Mouse (Mus musculus) Muller cell, postnatal 12 days (primary cell): ENCODE results near the gene Sytl3.

Experiments used
- DNase-seq: peaks from one replicate; pipeline ENCODE4 v3.0.0-alpha.2; 2015; ENCODE audit errors: inconsistent ontology term

Sytl3 gene

GRCm38 (mm10) chr17:6736306-6737272, 77.7 kb downstream of the Sytl3 start:
- peak; percentile 83 for DNase-seq

DNA sequence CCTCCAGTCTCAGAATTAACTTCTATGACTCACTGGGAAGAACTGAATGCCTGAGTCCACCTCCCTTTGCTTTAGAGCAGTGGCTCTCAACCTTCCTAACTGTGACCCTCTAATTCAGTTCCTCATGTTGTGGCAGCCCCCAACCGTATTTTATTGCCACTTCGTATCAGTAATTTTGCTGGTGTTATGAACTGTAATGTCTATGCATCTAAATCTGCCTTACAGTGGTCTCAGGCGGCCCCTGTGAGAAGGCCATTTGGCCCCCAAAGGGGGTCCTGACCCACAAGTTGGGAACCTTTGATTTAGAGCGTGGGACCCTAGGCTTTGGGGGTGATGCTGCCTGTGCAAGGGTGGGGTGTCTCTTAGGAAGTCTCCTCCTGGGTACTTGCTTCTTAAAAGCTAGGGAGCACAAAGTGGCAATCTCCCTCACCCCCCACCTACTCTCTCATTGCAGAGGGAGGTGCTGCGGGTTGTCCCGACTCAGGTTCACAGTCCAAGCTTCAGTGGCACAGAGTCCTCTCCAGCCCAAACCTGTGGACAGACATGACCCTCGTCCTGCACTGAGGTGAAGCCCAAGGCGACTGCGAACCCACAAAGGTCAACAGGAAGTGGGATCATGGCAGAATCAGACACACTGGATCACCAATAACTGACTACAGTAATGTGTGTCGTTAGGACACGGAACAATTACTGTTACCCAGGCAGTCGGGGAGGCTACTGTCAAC, 78.5 kb downstream of the Sytl3 start:
- DNase-seq = no peak

- no peak for DNase-seq
Measured at GRCm38 (mm10) chr17:6738836-6739235, 79.9 kb downstream of the Sytl3 start.

GRCm38 (mm10) chr17:6739266-6739665, 80.4 kb downstream of the Sytl3 start:
- no peak for DNase-seq

DNA sequence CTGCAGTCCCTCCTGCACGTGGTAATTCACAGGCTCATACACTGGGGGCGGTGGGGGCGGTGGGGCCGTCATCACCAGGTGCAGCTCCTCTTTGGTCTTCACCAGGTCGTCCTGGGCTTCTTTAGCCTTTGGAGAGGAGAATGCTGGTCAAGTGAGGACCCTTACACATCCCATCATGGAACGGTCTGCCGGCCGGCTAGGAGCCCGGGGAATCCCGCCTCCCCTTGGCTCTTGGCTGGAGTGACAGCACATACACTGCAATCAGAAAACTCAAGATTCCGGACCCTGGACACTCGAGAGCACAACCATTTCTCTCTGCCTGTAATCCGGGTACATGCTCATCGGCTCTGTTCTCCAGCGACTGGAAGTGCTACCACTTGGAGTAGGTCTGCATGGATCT, 80.9 kb downstream of the Sytl3 start:
- DNase-seq = no peak

DNA sequence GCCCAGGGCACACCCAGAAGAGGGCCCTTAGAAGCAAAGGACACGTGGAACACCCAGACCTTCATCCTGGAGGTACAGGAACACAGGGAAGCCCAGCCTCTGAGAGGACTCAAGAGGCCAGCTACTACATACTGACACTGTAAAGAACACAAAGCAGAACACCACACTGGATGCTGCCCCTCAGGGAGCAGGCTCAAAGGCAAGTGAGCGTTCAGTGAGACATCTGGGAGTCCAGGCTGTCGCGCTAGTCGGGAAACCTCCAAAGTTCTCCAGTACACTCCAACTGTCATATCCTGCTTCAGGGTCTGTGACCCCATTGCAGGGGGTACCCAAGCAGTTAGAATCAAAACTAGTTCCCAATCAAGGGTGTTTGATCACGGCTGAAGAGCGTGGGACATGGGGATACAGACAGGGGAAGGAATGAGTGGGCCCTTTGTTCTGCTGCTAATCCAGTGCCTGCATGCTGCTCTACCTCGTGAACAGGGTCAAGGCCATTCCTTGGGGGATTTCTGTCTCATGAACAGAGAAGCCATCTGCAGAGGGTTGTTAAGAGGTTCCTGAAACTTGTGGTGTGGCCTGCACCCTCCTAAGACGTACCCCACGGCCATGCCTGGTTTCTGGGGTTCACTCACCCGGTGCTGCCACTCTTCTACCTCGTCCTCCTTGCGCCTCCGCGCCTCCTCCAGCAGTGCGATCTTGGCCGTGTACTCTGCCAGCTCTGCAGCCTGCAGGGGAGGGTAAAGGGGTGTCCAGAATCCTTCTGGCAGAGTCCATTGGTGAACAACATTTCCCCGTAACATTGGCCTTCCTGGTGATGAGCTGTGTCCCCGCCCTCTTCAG, 81.7 kb downstream of the Sytl3 start:
- no peak for DNase-seq

DNA sequence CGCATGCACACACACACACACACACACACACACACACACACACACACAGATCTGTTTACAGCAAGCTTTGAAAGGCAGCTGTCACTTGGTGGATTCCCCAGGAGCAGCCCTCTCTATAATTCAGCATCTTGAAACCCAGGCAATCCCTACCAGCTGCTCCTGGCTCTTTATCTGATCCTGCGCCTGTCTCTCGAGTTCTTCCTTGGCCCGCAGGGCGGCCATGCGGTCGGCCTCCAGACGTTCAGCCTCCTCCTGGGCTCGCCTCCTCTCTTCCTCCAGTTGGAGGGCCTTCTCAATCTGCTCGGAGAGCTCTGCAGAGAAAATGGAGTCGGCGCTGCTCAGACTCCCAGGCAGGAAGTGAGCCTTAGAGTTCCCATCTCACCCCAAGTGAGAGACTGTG, 82.4 kb downstream of the Sytl3 start:
- DNase-seq = no peak

DNA sequence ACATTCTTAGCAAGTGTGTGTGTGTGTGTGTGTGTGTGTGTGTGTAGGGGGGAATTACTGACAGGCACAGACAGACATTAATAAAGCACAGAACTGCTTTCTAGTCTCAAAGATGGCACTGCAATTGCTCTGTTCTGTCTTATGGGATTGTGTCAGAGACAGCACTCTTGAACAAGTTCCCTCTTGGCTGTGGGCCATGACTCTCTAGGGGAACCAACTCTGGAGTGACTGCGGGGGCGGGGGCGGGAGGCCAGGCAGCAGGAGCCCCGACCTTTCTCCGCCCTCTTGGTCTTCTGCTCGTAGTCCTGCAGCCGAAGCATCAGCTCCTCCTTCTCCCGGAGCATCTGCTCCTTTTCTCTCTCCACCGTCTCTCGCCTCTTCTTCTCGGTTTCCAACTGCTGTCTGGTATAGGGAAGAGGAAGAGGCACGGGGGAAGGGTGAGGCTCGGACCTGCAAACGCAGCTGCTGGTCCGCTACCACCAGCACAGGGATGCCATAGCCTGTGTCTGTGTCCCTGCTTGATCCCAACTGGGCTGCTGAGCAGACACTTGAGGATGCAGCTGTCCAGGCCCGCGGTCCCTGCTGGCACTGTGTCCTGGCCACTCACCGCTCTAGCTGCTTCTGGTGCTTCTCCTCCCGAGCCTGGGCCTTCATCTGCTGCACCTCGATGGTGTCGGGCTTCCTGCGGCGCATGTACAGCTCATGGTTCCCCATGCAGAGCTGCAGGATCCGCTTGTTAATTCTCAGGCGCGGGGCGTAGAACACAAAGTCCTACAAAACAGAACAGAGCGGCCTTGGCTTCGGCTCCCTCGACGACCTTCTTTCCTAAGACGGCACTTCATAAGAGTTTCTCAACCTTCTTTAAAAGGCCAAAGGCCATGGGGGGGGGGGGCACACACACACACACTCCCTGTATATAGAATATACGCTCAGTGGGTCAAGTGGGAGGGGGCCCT, 83.5 kb downstream of the Sytl3 start:
- DNase-seq = peak; percentile 78

GRCm38 (mm10) chr17:6743039-6743575, 84.2 kb downstream of the Sytl3 start:
- no peak for DNase-seq

DNA sequence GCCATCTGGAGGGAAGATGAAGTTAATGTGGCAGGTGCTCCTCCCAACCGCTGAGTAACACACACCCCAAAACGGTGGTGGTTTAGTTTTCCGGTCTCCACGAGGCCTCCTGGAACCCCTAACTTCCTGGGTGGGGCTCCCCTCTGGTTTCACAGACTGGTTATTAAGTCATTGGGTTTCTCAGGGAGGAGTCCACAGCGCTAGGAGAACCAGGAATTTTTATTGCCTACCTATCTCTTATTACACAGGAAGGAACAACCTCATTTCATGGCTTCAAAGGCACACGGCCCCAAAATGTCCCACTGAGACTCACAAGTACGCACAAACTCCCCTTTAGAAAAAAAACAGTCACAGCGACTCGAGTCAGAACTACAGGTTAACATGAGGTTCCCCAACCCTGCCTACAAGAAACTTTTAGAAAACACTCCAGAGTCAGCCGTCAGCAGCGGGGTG, 84.9 kb downstream of the Sytl3 start:
- DNase-seq = no peak

- DNase-seq = no peak
Measured at GRCm38 (mm10) chr17:6744366-6744765, 85.5 kb downstream of the Sytl3 start.

DNA sequence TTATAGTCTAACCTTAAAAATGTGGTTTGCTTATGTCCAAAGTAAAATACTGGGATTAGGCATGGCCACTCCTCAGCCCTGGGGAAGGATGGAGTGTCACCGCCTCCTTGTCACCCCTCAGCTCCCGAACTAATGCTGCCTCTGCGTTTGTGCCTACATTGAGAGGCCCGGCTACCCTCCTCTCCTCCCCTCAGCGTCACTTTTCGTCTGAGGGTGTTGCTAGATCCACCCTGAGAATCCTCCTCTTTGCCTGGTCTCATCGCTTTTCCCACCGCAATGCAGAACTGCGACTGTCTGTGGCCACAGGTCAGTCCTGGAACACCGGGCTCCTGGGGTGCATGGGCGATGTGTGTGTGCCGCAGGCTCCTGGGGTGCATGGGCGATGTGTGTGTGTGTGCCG, 86.0 kb downstream of the Sytl3 start:
- no peak for DNase-seq

DNA sequence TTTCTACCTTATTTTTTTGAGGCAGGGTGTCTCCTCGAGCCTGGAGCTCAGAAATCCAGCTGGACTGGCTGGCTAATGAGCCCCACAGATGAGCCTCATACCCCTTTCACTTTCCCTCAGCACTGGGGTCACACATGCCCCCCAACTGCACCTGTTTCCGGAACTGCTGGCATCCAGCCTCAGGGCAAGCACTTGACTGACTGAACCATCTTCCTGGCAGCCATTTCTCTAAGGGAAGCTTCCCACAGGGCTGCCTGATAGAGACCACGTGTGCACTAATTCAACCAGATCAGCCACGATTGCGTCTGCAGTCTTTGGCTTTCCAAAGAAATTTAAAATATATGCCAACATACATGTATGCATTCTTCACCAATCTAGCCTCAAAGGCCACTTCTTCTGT, 86.6 kb downstream of the Sytl3 start:
- no peak for DNase-seq

DNA sequence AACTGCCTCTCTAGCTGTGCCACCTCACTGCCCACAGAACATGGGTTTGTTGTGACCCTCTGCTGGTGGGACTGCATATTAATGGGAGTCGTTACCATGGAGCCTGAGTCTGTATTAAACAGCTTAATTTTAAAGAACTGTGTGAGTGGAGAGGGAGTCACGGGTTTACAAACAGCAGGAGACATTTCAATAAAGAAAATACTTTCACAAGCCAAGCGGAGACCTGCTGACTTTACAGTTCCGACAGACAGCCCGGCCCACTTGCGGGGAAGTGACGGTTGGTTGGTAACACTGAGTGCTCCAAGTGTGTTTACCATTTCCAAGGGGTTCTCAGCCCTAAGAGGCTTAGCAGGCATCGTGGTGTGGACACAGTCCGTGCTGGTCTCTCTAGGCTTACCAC, 87.1 kb downstream of the Sytl3 start:
- DNase-seq = peak; percentile 48

DNA sequence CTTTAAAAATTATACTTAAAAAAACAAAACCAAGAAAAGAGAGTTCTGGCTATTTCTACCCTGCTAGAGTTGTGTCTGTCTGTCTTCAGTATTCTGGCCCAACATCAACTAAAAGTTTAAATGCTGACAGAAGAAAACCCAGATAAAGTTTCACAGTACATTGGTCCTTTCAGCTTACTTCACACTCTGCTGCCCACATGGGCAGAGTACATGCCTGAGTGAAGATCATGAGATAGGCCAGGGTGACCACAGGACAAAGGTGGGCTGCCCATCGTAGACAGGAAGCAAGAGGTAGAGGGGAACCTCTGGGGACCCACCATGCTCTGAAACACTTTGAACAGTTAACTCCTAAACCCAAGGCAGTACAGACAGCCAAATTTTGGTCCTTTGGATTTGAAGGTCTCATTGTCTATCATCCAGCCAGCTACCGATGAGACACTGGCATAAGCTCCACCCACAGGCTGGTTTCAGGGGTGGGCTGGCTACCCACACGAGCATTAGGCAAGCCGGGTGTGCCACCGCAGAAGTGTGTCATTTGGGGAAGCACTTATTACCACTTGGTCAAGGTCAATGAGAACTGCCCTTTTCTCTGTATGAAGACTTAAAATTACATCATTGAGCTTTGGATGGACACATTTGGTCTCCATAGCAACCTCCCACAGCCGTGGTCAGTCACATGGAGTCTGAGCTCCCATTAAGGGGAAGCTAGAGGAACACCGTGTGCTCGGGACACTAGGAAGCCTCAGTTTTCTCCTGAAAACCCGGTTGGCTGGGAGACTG, 87.7 kb downstream of the Sytl3 start:
- peak; percentile 63 for DNase-seq

DNA sequence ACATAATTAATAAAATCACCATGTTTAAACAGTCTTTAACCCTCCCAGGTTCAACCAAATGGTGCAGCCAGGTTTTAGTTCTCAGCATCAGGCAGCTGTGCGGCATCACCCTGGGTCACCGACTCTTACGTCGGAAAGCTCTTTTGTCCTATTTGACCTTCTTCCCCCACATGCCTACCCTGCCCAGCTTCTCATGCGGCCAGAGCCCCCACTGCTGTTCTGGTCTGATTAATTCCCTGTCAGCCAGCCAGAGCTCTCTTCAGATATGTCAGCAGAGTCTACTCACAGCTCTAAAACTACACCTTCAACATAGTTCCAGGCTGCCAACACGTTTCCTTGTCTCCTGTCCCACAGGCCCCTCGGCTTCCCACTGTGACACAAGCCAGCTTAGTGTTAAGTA, 88.6 kb downstream of the Sytl3 start:
- peak; percentile 64 for DNase-seq

GRCm38 (mm10) chr17:6748779-6749464, 90.0 kb downstream of the Sytl3 start:
- peak; percentile 80 for DNase-seq

DNA sequence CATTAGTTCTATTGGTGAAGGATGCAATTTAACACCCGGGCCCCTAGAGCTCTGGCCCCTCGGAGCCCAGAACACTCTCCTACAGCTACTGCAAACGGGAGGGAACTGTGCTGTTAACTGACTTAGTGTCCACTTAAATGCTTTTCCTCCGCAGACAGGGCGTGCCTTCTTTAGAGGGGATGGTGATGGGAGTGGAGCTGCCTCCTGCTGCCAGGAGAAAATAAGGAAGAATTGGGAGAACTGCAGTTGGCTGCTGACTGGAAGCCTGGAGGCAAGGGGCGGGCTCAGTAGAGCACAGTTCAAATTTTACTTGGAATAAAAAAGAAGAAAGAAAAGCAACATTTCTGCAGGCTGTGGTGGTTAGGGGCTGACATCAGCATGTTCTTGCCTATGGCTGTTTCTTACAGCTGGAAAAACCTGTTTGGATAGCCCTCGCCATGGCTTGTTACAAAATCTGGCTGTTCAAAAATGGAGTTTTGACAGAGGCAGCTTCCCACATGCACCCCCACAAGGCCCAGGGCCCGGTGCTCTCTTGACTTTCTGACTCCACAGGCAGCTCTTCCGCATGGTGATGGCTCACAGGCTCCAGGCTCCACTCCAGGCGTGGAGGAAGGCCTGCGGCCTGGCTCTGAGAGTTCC, 92.4 kb downstream of the Sytl3 start:
- DNase-seq = no peak

DNA sequence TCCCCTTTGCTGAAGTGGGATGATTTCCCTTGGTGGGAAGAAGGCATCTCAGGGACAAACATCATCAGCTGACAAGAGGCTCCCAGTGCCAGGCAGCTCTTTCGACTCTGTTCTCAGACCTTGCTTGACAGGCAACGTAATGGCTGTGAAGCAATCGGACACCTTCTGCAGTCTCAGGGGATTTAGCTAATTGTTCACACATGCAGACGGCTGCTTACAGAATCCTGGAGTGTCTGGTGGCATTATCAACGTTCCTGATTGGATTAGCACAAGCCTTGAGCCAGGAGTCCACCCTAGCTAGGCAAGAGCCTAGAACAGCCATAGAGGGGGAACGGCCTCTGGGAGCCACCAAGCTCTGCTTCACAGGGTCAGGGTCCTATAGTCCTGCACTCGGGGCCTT, 93.5 kb downstream of the Sytl3 start:
- no peak for DNase-seq
